ENCODE assay signal across 8 mouse cellular contexts in genomic region chr2:119758844-119759835, GRCm38 (mm10). TPM values are rescaled to one million over a fixed set of nuclear protein-coding genes. Genes with fewer than 3 reads are reported as not detected.
DNase-seq lines count a peak whose midpoint lies in the region; ATAC-seq and TF ChIP-seq lines count a peak whose summit lies in the region.

No protein-coding gene starts in this region.

- TF ChIP-seq CTCF in layer of hippocampus, adult 2 months (conservative IDR thresholded peaks at IDR 0.05) = no peak

- H3K4me1 ChIP-seq in embryonic facial prominence, embryonic 12.5 days = peaks cover 16% of the 10 kb centered on the region; the same call in 1 of the 2 replicates
- H3K4me1 ChIP-seq in intestine, embryonic 15.5 days (replicated peaks) = peaks cover 16% of the 10 kb centered on the region

- DNase-seq in layer of hippocampus, adult 2 months (ENCODE audit: low spot score in 2 of 2) = no peak
- DNase-seq in layer of hippocampus, adult 9-10 months (ENCODE audit: low spot score) = no peak
- peak; percentile 40 for DNase-seq in naive thymus-derived CD4-positive, alpha-beta T cell, adult 2 months (ENCODE audit: low read depth)
- no peak for DNase-seq in adipocyte (ENCODE audit: low spot score)
- no peak for DNase-seq in Muller cell, postnatal 12 days (ENCODE audit: inconsistent ontology term)
- DNase-seq in frontal cortex, postnatal 10 days (ENCODE audit: low spot score in 2 of 2) = no peak

- no peaks in the 10 kb centered on the region for H3K9me3 ChIP-seq in embryonic facial prominence, embryonic 12.5 days
- H3K9me3 ChIP-seq in intestine, embryonic 15.5 days = no peaks in the 10 kb centered on the region

- H3K27me3 ChIP-seq in embryonic facial prominence, embryonic 12.5 days = peaks cover 69% of the 10 kb centered on the region
- H3K27me3 ChIP-seq in intestine, embryonic 15.5 days (replicated peaks) = peaks cover 43% of the 10 kb centered on the region

- 6% methylated on average over 44 of the region's 44 CpGs for WGBS in embryonic facial prominence, embryonic 12.5 days
- WGBS in intestine, embryonic 15.5 days = 7% methylated on average over 44 of the region's 44 CpGs

- peak overlapping the region; percentile 74 for H3K4me3 ChIP-seq in layer of hippocampus, adult 2 months
- peak overlapping the region; percentile 57 for H3K4me3 ChIP-seq in embryonic facial prominence, embryonic 12.5 days
- peak overlapping the region; percentile 65 for H3K4me3 ChIP-seq in intestine, embryonic 15.5 days (replicated peaks)

- H3K36me3 ChIP-seq in embryonic facial prominence, embryonic 12.5 days = peaks cover 6% of the 10 kb centered on the region
- peaks cover 2% of the 10 kb centered on the region; the same call in 1 of the 2 replicates for H3K36me3 ChIP-seq in intestine, embryonic 15.5 days

- H3K9ac ChIP-seq in embryonic facial prominence, embryonic 12.5 days = no peak overlapping the region
- H3K9ac ChIP-seq in intestine, embryonic 15.5 days = peak overlapping the region; percentile 63; the same call in 1 of the 2 replicates

- H3K4me2 ChIP-seq in embryonic facial prominence, embryonic 12.5 days (replicated peaks) = peak overlapping the region; percentile 100
- peak overlapping the region; percentile 99 for H3K4me2 ChIP-seq in intestine, embryonic 15.5 days (replicated peaks)

- ATAC-seq in embryonic facial prominence, embryonic 12.5 days (ENCODE audit: insufficient number of reproducible peaks, insufficient read depth, low FRiP score, low TSS enrichment) = no peak
- ATAC-seq in intestine, embryonic 15.5 days = peak; percentile 16

- peak overlapping the region; percentile 83; the same call in 1 of the 2 replicates for H3K27ac ChIP-seq in layer of hippocampus, adult 2 months
- H3K27ac ChIP-seq in embryonic facial prominence, embryonic 12.5 days = no peak overlapping the region
- no peak overlapping the region for H3K27ac ChIP-seq in intestine, embryonic 15.5 days

RNA-seq across cellular contexts. Expression of gene Ltk, which starts 1.1 kb away (rescaled TPM):
- total RNA-seq in layer of hippocampus, adult 2 months (2021) = 10 to 100 TPM; 13.7 to 14.3 TPM
- polyA plus RNA-seq in embryonic facial prominence, embryonic 12.5 days (2016; fragmentation: Nextera tagmentation; extraction: Ambion mirVana) = not detected in 2 replicates
- polyA plus RNA-seq in intestine, embryonic 15.5 days (2015; fragmentation: Nextera tagmentation; extraction: Ambion mirVana) = 0.87 and 1.4 TPM in 2 replicates

RNA-seq across cellular contexts. Expression of gene Itpka, which starts 17.0 kb away (rescaled TPM):
- total RNA-seq in layer of hippocampus, adult 2 months (2021) = 100 to 1,000 TPM; 265 to 270 TPM
- polyA plus RNA-seq in embryonic facial prominence, embryonic 12.5 days (2016; fragmentation: Nextera tagmentation; extraction: Ambion mirVana) = 1.1 and 1.2 TPM in 2 replicates
- polyA plus RNA-seq in intestine, embryonic 15.5 days (2015; fragmentation: Nextera tagmentation; extraction: Ambion mirVana) = 9.5 and 9.7 TPM in 2 replicates

RNA-seq across cellular contexts. Expression of gene Rpap1, which starts 28.2 kb away (rescaled TPM):
- total RNA-seq in layer of hippocampus, adult 2 months (2021) = 10 to 100 TPM; 18.6 to 19.6 TPM
- 34.7 and 35.6 TPM in 2 replicates for polyA plus RNA-seq in embryonic facial prominence, embryonic 12.5 days (2016; fragmentation: Nextera tagmentation; extraction: Ambion mirVana)
- 24.2 and 24.8 TPM in 2 replicates for polyA plus RNA-seq in intestine, embryonic 15.5 days (2015; fragmentation: Nextera tagmentation; extraction: Ambion mirVana)

RNA-seq across cellular contexts. Expression of gene Tyro3, which starts 38.4 kb away (rescaled TPM):
- total RNA-seq in layer of hippocampus, adult 2 months (2021) = 10 to 100 TPM; 75.5 to 80.8 TPM
- 29.9 and 30.9 TPM in 2 replicates for polyA plus RNA-seq in embryonic facial prominence, embryonic 12.5 days (2016; fragmentation: Nextera tagmentation; extraction: Ambion mirVana)
- 14.7 and 15.5 TPM in 2 replicates for polyA plus RNA-seq in intestine, embryonic 15.5 days (2015; fragmentation: Nextera tagmentation; extraction: Ambion mirVana)
